Mouse (Mus musculus) forebrain, embryonic 15.5 days (tissue): ENCODE data around the gene Actr1a. TPM values are rescaled to one million over a fixed set of nuclear protein-coding genes. Genes with fewer than 3 reads are reported as not detected.

Experiments used
- ATAC-seq: fragments of 200-750 bp; cut with Nextera tagmentation; replicated peaks from 2 replicates; pipeline ENCODE4 v1.8.0; 2017; ENCODE audit warnings: mild to moderate bottlenecking, moderate TSS enrichment, moderate library complexity
- H3K27ac ChIP-seq: fragments of 300-500 bp; sonication (generic); replicated peaks from 2 replicates; pipeline ENCODE4 v1.5.1; 2015; ENCODE audit warnings: mild to moderate bottlenecking, inconsistent platforms
- H3K27me3 ChIP-seq: fragments of 300-500 bp; sonication (generic); 2 replicates; pipeline ENCODE4 v1.6.1; 2015; ENCODE audit warnings: inconsistent platforms
- H3K36me3 ChIP-seq: fragments of 300-500 bp; sonication (generic); 2 replicates; pipeline ENCODE4 v1.6.1; 2015; ENCODE audit warnings: mild to moderate bottlenecking, inconsistent platforms
- H3K4me1 ChIP-seq: fragments of 300-500 bp; sonication (generic); 2 replicates; pipeline ENCODE4 v1.6.1; 2015; ENCODE audit warnings: inconsistent platforms
- H3K4me2 ChIP-seq: fragments of 300-500 bp; sonication (generic); replicated peaks from 2 replicates; pipeline ENCODE4 v1.6.1; 2015; ENCODE audit warnings: mild to moderate bottlenecking, inconsistent platforms
- H3K4me3 ChIP-seq: fragments of 300-500 bp; sonication (generic); 2 replicates; pipeline ENCODE4 v1.5.1; 2015; ENCODE audit warnings: mild to moderate bottlenecking, inconsistent platforms
- H3K9ac ChIP-seq: fragments of 300-500 bp; sonication (generic); replicated peaks from 2 replicates; pipeline ENCODE4 v1.6.1; 2015; ENCODE audit warnings: mild to moderate bottlenecking, inconsistent platforms
- H3K9me3 ChIP-seq: fragments of 300-500 bp; sonication (generic); 2 replicates; pipeline ENCODE4 v1.6.1; 2016; ENCODE audit warnings: inconsistent platforms
- WGBS: fragments of 180-500 bp; shearing (Covaris S2); methylation state at CpG from one replicate; pipeline ENCODE4 v1.1.7; 2015; ENCODE audit warnings: mixed read lengths; 5-methylcytosine and 5-hydroxymethylcytosine counted together
- polyA plus RNA-seq: library from polyadenylated mRNA; unstranded; fragments of >200 nt; fragmentation: Nextera tagmentation; extraction: Ambion mirVana; gene quantifications from 2 replicates; pipeline ENCODE4 v1.2.1, GENCODE M21; 2015

The Actr1a gene
- polyA plus RNA-seq, 1 experiment from 2014 or later, result 380 TPM

DNA sequence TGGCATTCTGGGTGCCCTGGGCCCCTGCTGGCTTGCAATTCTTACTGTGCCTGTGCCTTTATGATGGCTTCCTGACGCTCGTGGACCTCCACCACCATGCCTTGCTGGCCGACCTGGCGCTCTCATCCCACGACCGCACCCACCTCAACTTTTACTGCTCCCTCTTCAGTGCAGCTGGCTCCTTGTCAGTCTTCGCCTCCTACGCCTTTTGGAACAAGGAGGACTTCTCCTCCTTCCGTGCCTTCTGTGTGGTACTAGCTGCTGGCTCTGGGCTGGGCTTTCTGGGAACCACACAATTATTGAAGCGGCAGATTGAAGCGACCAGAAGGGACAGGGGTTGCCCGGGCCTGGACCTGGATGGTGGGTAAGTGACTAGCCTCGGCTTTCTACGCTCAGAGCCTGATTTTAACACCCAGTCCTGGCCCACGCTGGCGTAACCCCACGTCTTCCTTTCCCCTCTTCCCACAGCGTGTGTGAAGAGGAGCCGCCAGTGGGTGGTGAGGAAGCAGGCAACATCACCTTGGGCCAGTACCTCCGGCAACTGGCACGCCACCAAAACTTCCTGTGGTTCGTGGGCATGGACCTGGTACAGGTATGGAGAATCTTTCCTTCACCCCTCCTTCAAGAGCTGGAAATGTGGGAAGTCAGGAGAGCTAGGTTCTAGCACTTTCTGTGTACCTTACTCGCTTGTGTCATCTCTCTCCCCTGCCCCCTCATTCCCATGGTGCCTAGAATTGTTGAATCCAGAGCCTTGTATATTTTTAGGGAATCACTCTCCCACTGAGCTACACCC is 27.6 kb downstream of the Actr1a start:
- no peaks in the 10 kb centered on the region for H3K9me3 ChIP-seq
- H3K9ac ChIP-seq, result no peak overlapping the region
- H3K4me3 ChIP-seq, result no peak overlapping the region
- no peaks in the 10 kb centered on the region for H3K27me3 ChIP-seq
- no peak for ATAC-seq
- no peaks in the 10 kb centered on the region for H3K36me3 ChIP-seq
- H3K27ac ChIP-seq, result no peak overlapping the region
- 89% methylated on average over 23 of the region's 23 CpGs for WGBS
- no peak overlapping the region for H3K4me2 ChIP-seq
- no peaks in the 10 kb centered on the region for H3K4me1 ChIP-seq

DNA sequence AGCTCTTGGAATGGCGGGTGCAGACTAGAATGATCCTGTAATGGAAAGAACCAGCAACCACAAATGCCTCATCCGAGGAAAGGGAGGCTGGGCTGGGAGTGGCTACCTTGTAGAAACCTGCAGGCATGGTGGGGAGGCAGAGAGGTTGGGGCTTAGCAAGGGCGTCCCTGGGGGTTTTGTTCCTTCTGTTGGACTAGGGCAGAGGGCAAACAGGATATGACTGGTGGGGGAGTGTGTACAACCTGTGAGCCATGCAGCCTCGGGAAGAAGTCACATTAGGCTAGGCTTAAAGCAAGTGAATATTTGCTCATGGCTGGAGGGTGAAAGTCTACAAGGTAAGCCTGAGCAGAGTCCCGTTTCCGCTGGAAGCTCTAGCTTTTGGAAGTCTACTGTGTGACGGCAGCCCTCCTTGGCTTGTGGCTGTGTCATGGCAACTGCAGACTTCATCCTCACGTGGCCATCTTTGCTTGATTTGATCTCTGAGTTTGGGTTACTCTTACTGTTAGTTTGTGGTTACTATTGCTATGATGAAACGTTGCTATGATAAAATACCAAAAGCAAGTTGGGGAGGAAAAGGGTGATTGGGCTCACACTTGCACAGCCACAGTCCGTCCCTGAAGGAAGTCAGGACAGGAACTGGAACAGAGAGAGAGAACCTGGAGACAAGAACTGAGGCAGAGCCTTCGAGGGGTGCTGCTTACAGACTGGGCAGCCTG is 32.1 kb downstream of the Actr1a start:
- H3K27ac ChIP-seq, result no peak overlapping the region
- 87% methylated on average over 11 of the region's 11 CpGs for WGBS
- H3K4me2 ChIP-seq, result no peak overlapping the region
- no peaks in the 10 kb centered on the region for H3K4me1 ChIP-seq
- no peaks in the 10 kb centered on the region for H3K36me3 ChIP-seq
- no peak overlapping the region for H3K4me3 ChIP-seq
- no peaks in the 10 kb centered on the region for H3K9me3 ChIP-seq
- ATAC-seq, result no peak
- H3K27me3 ChIP-seq, result no peaks in the 10 kb centered on the region
- H3K9ac ChIP-seq, result no peak overlapping the region

DNA sequence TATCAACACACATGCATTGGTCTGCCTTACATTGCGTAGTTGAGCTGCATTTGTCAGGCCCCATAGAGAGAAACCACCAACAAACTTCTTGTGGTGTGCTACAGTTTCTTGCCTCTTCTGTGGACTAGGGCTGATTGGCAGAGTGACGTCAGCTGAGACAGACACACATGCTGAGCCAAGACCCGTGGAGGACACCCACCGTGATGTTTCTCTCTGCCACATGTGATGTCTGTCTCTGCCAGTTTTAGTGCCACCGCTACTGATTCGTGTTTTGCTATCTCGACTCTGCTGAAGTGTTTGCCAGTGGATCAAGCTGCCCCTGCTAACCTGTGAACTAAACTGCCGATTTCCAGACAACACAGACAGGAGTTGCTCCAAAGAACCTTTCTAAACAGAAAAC is 33.4 kb downstream of the Actr1a start:
- no peaks in the 10 kb centered on the region for H3K9me3 ChIP-seq
- H3K9ac ChIP-seq, result no peak overlapping the region
- H3K27me3 ChIP-seq, result no peaks in the 10 kb centered on the region
- 79% methylated on average over 8 of the region's 8 CpGs for WGBS
- no peaks in the 10 kb centered on the region for H3K36me3 ChIP-seq
- peaks cover 8% of the 10 kb centered on the region for H3K4me1 ChIP-seq
- H3K27ac ChIP-seq, result no peak overlapping the region
- H3K4me2 ChIP-seq, result no peak overlapping the region
- H3K4me3 ChIP-seq, result no peak overlapping the region
- no peak for ATAC-seq

DNA sequence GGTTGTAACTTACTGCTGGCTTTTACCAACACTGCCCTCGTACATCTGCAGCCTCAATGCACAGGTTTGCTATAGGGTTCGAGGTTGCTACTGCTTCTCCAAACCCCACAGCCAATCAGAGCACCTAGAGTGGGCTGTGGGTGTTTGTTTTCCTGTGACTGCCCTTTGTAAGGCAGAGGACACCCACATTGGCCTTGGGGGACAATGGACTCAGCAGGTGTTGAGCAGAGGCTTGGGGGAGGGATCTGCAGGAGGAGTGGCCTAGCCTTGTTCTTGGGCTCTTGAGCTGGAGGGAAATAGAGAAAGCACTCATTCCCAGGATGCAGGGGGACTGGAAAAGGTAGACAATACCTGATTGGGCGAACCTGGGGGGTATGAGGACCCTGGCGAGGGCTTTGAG is 37.2 kb downstream of the Actr1a start:
- no peak overlapping the region for H3K4me3 ChIP-seq
- H3K27me3 ChIP-seq, result no peaks in the 10 kb centered on the region
- ATAC-seq, result no peak
- H3K4me2 ChIP-seq, result no peak overlapping the region
- H3K9me3 ChIP-seq, result no peaks in the 10 kb centered on the region
- H3K36me3 ChIP-seq, result no peaks in the 10 kb centered on the region
- H3K27ac ChIP-seq, result no peak overlapping the region
- WGBS, result 62% methylated on average over 4 of the region's 4 CpGs
- peaks cover 9% of the 10 kb centered on the region for H3K4me1 ChIP-seq
- no peak overlapping the region for H3K9ac ChIP-seq

DNA sequence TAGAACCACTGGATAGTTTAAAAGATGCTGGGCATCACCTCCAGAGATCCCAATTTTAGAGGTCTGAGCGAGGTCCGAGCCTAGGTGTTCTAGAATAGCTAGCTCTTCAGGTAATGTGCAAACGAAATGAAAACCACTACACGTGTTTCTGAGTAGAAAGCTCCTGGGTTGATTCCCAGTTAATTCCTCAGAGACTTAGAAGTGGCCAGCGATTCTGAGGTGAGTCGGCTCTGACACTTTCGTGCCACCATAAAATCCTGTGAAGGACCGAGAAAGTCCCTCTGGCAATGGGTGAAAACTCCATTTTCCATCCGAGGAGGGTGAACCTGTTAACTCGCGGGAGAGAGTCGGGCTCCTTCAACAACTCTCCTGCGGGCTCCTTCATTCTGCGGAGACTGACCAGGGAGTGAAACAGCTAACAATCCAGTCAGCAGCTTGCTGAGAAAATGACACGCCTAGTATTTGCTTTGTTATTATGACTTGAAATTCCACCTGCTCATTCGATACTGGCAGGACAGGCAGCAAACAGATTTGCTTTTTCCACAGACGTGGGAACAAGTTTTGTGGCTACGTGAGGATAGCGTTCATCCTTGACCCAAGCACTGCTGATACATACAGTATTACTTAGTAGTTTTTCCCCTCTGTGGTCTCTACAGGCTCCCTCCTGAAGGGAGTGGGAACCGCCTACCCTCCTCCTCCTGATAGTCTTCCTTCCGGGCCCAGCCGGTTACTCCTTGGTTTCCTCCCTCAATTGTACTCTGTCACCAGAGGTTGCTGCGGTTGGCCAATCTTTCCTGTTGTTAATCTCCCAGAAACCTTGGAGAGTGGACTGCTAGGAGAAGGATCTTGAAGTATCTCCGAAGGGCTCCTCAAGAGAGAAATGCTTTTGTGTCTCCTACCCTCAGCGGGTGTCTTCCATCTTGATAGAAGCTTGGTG is 37.9 kb downstream of the Actr1a start:
- H3K27me3 ChIP-seq, result no peaks in the 10 kb centered on the region
- no peak; the same call in 1 of the 2 replicates for ATAC-seq
- peak overlapping the region; percentile 54 for H3K4me3 ChIP-seq
- H3K9ac ChIP-seq, result peak overlapping the region; percentile 62
- H3K4me1 ChIP-seq, result peaks cover 9% of the 10 kb centered on the region
- H3K27ac ChIP-seq, result no peak overlapping the region
- H3K36me3 ChIP-seq, result no peaks in the 10 kb centered on the region
- no peaks in the 10 kb centered on the region for H3K9me3 ChIP-seq
- WGBS, result 22% methylated on average over 25 of the region's 25 CpGs
- peak overlapping the region; percentile 67 for H3K4me2 ChIP-seq

DNA sequence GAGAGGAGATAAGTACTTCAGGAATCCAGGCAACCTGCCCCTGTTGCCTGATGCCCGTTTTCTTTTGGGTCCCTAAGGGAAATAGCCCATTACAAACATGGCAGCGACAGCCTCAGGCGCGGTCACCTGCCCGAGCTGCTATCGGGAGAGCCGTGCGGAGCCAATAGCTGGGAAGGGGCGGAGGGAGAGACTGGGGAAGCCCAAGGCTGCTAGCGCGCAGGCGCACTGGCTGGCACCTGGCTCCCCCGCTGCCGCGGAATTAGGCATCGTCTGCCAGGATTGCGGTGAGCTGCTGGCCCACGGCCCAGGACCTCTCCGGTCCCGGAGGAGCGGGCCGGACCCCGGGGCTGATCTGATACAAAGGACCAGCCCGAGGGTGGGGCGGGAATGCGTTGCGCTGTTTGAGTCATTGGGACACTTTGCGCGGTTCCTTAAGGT is 38.8 kb downstream of the Actr1a start:
- WGBS, result under 1% methylated on average over 29 of the region's 29 CpGs
- H3K4me1 ChIP-seq, result peaks cover 9% of the 10 kb centered on the region
- peak overlapping the region; percentile 62 for H3K9ac ChIP-seq
- no peak overlapping the region for H3K27ac ChIP-seq
- no peaks in the 10 kb centered on the region for H3K27me3 ChIP-seq
- H3K4me2 ChIP-seq, result peak overlapping the region; percentile 67
- peak overlapping the region; percentile 54 for H3K4me3 ChIP-seq
- H3K9me3 ChIP-seq, result no peaks in the 10 kb centered on the region
- ATAC-seq, result peak; percentile 95
- H3K36me3 ChIP-seq, result no peaks in the 10 kb centered on the region

DNA sequence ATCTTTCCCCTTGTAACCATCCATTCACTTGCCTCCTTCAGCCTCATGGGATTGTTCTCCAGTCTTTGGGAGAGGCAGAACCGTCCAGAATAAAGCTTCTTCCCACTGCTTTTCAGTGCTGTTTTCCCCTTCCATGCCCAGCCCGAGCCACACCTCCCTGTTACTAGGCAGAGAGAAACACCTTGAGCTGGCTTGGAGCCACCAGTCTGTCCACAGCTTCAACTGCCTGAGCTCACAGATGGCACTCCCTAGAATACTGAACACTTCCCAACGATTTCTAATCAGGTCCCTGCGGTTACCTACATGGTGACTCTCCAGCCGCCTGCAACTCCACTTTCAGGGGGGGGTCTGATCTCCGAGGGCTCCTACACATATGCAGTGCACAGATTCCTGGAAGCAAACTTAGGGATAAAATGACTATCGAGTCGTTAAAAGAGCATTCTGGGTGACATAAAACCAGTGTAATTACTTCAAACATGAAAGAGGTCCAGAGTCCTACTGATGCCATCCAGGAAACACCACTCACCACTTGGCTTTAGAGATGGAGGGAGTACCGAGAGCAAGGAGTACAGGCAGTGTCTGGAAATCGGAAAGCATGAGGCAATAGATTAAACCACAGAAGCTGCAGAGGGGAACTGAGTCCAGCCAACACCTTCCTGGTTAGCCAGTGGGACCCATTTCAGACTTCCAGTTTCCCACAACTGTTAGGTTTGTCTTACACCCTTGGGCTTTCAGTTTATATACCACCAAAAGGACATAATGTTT is 45.2 kb downstream of the Actr1a start, which contains the start of gene 2310034G01Rik:
Gene 2310034G01Rik (minus strand): TSS at position 135 of the 765 bp plus-strand sequence.
- H3K9ac ChIP-seq, result peak within 1 kb of the TSS; percentile 92

DNA sequence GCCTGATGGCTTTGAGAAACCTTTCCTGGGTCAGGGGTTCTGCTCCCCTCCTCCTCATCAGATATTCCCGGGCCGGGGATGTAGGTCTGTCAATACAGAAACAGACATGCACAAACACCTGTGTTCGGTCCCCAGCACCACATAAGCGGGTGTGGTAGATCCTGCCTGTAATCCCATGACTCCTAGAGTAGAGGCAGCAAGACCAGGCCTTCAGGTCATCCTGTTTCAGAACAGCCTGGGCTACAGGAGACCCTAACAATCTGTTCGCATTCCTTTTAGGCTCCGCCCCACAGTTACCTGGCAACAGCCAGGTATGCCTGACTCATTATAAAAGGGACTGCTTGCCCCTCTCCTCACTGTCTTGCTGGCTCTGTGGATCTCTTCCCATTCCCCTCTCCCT is 46.0 kb downstream of the Actr1a start:
- Histone ChIP-seq H3K4me2 (peak overlapping the region; percentile 90), H3K4me3 (peak overlapping the region; percentile 75), H3K27ac (peak overlapping the region; percentile 93; the same call in 1 of the 2 replicates), H3K36me3 (no peaks in the 10 kb centered on the region), H3K27me3 (0 out of 2 replicates have a peak, but pooled peaks cover 7% of the 10 kb centered on the region), H3K9ac (peak overlapping the region; percentile 92), H3K4me1 (peaks cover 22% of the 10 kb centered on the region), H3K9me3 (no peaks in the 10 kb centered on the region)
- peak; percentile 20; the same call in 1 of the 2 replicates for ATAC-seq
- WGBS, result 28% methylated on average over 6 of the region's 6 CpGs

More for the DNA sequence above, 45.2 kb downstream of the Actr1a start, which contains the start of gene 2310034G01Rik:
- H3K27me3 ChIP-seq, result 0 out of 2 replicates have a peak, but pooled peaks cover 7% of the 10 kb centered on the region
- H3K4me3 ChIP-seq, result peak within 1 kb of the TSS; percentile 75
- 50% methylated on average over 10 of the region's 10 CpGs for WGBS
- H3K4me2 ChIP-seq, result peak within 1 kb of the TSS; percentile 90
- peak within 1 kb of the TSS; percentile 93 for H3K27ac ChIP-seq
- H3K9me3 ChIP-seq, result no peaks in the 10 kb centered on the region
- H3K36me3 ChIP-seq, result no peaks in the 10 kb centered on the region
- ATAC-seq, result no peak
- peaks cover 19% of the 10 kb centered on the region for H3K4me1 ChIP-seq

DNA sequence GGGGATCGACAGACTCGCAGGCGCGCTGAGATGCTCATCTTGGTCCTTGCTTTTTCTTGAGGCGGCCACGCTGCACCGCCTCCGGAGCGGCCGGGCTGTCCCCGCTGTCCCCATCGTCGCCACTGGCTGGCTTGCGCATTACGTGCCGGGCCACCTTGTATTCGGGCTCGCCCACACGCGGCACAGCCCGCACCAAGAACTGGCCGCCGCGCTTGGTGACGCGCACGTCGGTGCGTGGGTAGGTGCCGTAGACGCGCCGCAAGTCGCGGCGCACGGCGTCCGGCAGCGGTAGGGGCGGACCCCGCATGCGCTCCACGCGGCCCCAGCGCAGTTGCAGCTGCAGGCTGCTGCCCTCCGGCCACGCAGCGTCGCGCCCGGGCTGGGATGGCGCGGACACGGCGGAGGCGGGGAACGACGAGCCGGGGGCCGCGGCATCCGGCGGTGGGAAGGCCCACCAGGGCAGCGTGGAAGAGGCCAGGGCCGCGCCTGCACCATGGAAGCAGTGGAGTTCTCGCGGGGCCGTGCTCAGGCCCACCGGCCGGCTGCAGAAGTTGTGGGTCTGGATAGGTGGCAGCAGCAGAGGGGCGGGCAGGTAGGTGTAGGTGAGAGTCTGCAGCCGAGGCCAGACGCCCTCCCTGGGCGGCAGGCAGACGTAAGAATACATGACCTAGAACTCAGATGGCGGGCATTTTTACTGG is 46.6 kb downstream of the Actr1a start:
- Histone ChIP-seq H3K9ac (peak overlapping the region; percentile 92), H3K27me3 (0 out of 2 replicates have a peak, but pooled peaks cover 7% of the 10 kb centered on the region), H3K27ac (peak overlapping the region; percentile 93), H3K4me1 (peaks cover 24% of the 10 kb centered on the region), H3K36me3 (no peaks in the 10 kb centered on the region), H3K9me3 (no peaks in the 10 kb centered on the region), H3K4me3 (peak overlapping the region; percentile 75), H3K4me2 (peak overlapping the region; percentile 90)
- ATAC-seq, result peak; percentile 94
- under 1% methylated on average over 78 of the region's 78 CpGs for WGBS

DNA sequence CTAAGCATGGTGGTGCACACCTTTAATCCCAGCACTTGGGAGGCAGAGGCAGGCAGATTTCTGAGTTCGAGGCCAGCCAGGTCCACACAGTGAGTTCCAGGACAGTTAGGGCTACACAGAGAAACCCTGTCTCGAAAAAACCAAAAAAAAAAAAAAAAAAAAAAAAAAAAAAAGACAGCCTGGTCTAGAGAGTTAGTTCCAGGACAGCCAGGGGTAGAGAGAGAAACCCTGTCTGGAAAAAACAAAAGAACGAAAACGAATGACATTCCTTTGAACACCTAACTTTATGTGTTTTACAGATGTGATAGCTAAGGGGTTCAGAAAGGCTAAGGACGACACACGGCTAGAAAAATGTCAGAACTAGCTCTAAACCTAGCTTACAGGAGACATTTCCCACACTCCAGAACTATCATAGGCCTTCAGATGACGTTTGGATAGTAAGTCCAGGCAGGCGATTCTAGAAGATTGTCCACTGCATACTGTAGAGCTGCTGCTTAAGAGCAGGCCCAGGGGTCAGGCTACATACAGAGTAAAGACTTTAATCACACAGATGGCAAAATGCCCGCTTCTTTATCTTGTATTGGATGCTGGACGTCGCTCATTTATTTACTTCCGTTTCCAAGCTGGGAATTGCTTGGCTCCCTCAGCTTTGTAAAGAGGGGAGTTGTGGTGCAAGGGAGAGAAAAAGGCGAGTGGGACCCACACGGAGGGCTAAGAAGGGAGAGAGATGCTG is 47.4 kb downstream of the Actr1a start:
- Histone ChIP-seq H3K4me2 (peak overlapping the region; percentile 90), H3K9ac (peak overlapping the region; percentile 92), H3K4me1 (peaks cover 24% of the 10 kb centered on the region), H3K27me3 (0 out of 2 replicates have a peak, but pooled peaks cover 7% of the 10 kb centered on the region), H3K36me3 (no peaks in the 10 kb centered on the region), H3K27ac (peak overlapping the region; percentile 93), H3K9me3 (no peaks in the 10 kb centered on the region), H3K4me3 (peak overlapping the region; percentile 75)
- ATAC-seq, result no peak
- 28% methylated on average over 14 of the region's 14 CpGs for WGBS
